Mouse (Mus musculus): ENCODE measurements around the gene Prpf19. TPM values are rescaled to one million over a fixed set of nuclear protein-coding genes. Genes with fewer than 3 reads are reported as not detected.

Gene Prpf19
- total and polyA plus RNA-seq, 3 experiments, result 216 to 432 (median 243) TPM

- peaks cover 5% of the 10 kb centered on the region for H3K4me1 ChIP-seq (ENCODE audit: control insufficient read depth, insufficient read depth, low read length)
- TF ChIP-seq EP300 (IDR thresholded peaks at IDR 0.05; ENCODE audit: insufficient read depth, low read depth, low read length), result no peak
- TF ChIP-seq POLR2A (IDR thresholded peaks at IDR 0.05; ENCODE audit: insufficient read depth, low read depth, low read length), result no peak
- TF ChIP-seq CTCF (IDR thresholded peaks at IDR 0.05), result no peak
- 10% methylated on average over 8 of the region's 8 CpGs for WGBS
- H3K27ac ChIP-seq, result peak within 1 kb of the TSS; percentile 77; the same call in 1 of the 2 replicates
- no peak for DNase-seq
- no peaks in the 10 kb centered on the region for H3K79me2 ChIP-seq (replicated peaks; ENCODE audit: control insufficient read depth, insufficient read depth, low read length)
- H3K36me3 ChIP-seq (ENCODE audit: control insufficient read depth, insufficient read depth, low read length), result no peaks in the 10 kb centered on the region
- intact Hi-C loops (cut with DNase I), result no loop called here
- H3K4me3 ChIP-seq, result peak within 1 kb of the TSS; percentile 86
- H3K9ac ChIP-seq (ENCODE audit: low read depth, low read length), result peak within 1 kb of the TSS; percentile 80
- no peaks in the 10 kb centered on the region for H3K27me3 ChIP-seq (ENCODE audit: control insufficient read depth, insufficient read depth, low read length)
Measured at GRCm38 (mm10) chr19:10869886-10870527, 25.0 kb upstream of the Prpf19 start, which contains the start of gene Tmem132a. Gene Tmem132a, minus strand, starts transcription at chr19:10869940.

GRCm38 (mm10) chr19:10870676-10871075, 24.4 kb upstream of the Prpf19 start:
- peaks cover 5% of the 10 kb centered on the region for H3K4me1 ChIP-seq (ENCODE audit: control insufficient read depth, insufficient read depth, low read length)
- TF ChIP-seq CTCF (IDR thresholded peaks at IDR 0.05) (no peak), EP300 (IDR thresholded peaks at IDR 0.05; ENCODE audit: insufficient read depth, low read depth, low read length) (no peak), POLR2A (IDR thresholded peaks at IDR 0.05; ENCODE audit: insufficient read depth, low read depth, low read length) (no peak)
- DNase-seq, result no peak
- no peaks in the 10 kb centered on the region for H3K27me3 ChIP-seq (ENCODE audit: control insufficient read depth, insufficient read depth, low read length)
- no peaks in the 10 kb centered on the region; the same call in 1 of the 2 replicates for H3K79me2 ChIP-seq (replicated peaks; ENCODE audit: control insufficient read depth, insufficient read depth, low read length)
- no peak overlapping the region for H3K27ac ChIP-seq
- intact Hi-C loops (cut with DNase I), result no loop called here
- no peaks in the 10 kb centered on the region; the same call in 1 of the 2 replicates for H3K36me3 ChIP-seq (ENCODE audit: control insufficient read depth, insufficient read depth, low read length)
- H3K4me3 ChIP-seq, result no peak overlapping the region
- H3K9ac ChIP-seq (ENCODE audit: low read depth, low read length), result no peak overlapping the region
- WGBS, result 90% methylated on average over 3 of the region's 3 CpGs

- Histone ChIP-seq H3K4me1 (ENCODE audit: control insufficient read depth, insufficient read depth, low read length) (peaks cover 5% of the 10 kb centered on the region), H3K27me3 (ENCODE audit: control insufficient read depth, insufficient read depth, low read length) (no peaks in the 10 kb centered on the region), H3K27ac (no peak overlapping the region), H3K36me3 (ENCODE audit: control insufficient read depth, insufficient read depth, low read length) (no peaks in the 10 kb centered on the region; the same call in 1 of the 2 replicates), H3K4me3 (no peak overlapping the region), H3K9ac (ENCODE audit: low read depth, low read length) (no peak overlapping the region), H3K79me2 (replicated peaks; ENCODE audit: control insufficient read depth, insufficient read depth, low read length) (no peaks in the 10 kb centered on the region; the same call in 1 of the 2 replicates)
- intact Hi-C loops (cut with DNase I), result no loop called here
- WGBS, result 80% methylated on average over 14 of the region's 14 CpGs
- no peak for DNase-seq
- TF ChIP-seq CTCF (IDR thresholded peaks at IDR 0.05) (no peak), POLR2A (IDR thresholded peaks at IDR 0.05; ENCODE audit: insufficient read depth, low read depth, low read length) (no peak), EP300 (IDR thresholded peaks at IDR 0.05; ENCODE audit: insufficient read depth, low read depth, low read length) (no peak)
Measured at GRCm38 (mm10) chr19:10871328-10871961, 23.6 kb upstream of the Prpf19 start.

GRCm38 (mm10) chr19:10878201-10878837, 16.7 kb upstream of the Prpf19 start:
- Histone ChIP-seq H3K9ac (ENCODE audit: low read depth, low read length) (no peak overlapping the region), H3K4me1 (ENCODE audit: control insufficient read depth, insufficient read depth, low read length) (peaks cover 12% of the 10 kb centered on the region), H3K27me3 (ENCODE audit: control insufficient read depth, insufficient read depth, low read length) (no peaks in the 10 kb centered on the region), H3K4me3 (no peak overlapping the region), H3K79me2 (replicated peaks; ENCODE audit: control insufficient read depth, insufficient read depth, low read length) (peaks cover 3% of the 10 kb centered on the region; the same call in 1 of the 2 replicates), H3K36me3 (ENCODE audit: control insufficient read depth, insufficient read depth, low read length) (peaks cover 2% of the 10 kb centered on the region), H3K27ac (no peak overlapping the region)
- WGBS, result 72% methylated on average over 7 of the region's 7 CpGs
- intact Hi-C loops (cut with DNase I), result loop anchor here (5.0 kb wide), 1 partner anchor 739 kb away; no protein-coding TSS in a partner anchor
- no peak for DNase-seq
- TF ChIP-seq EP300 (IDR thresholded peaks at IDR 0.05; ENCODE audit: insufficient read depth, low read depth, low read length), result no peak
- TF ChIP-seq CTCF (IDR thresholded peaks at IDR 0.05), result no peak
- no peak for TF ChIP-seq POLR2A (IDR thresholded peaks at IDR 0.05; ENCODE audit: insufficient read depth, low read depth, low read length)

GRCm38 (mm10) chr19:10880085-10880974, 14.7 kb upstream of the Prpf19 start:
- peaks cover 12% of the 10 kb centered on the region for H3K4me1 ChIP-seq (ENCODE audit: control insufficient read depth, insufficient read depth, low read length)
- peak overlapping the region; percentile 70 for H3K4me3 ChIP-seq
- 19% methylated on average over 7 of the region's 7 CpGs for WGBS
- peak; percentile 66 to 75 for DNase-seq
- no peaks in the 10 kb centered on the region for H3K27me3 ChIP-seq (ENCODE audit: control insufficient read depth, insufficient read depth, low read length)
- intact Hi-C loops (cut with DNase I), result loop anchor here (5.0 kb wide), 1 partner anchor 163 kb away; no protein-coding TSS in a partner anchor
- H3K36me3 ChIP-seq (ENCODE audit: control insufficient read depth, insufficient read depth, low read length), result peaks cover 2% of the 10 kb centered on the region
- peak overlapping the region; percentile 94 for H3K27ac ChIP-seq
- no peak overlapping the region; the same call in 1 of the 2 replicates for H3K9ac ChIP-seq (ENCODE audit: low read depth, low read length)
- TF ChIP-seq CTCF (IDR thresholded peaks at IDR 0.05) (peak; percentile 72), EP300 (IDR thresholded peaks at IDR 0.05; ENCODE audit: insufficient read depth, low read depth, low read length) (0 out of 2 replicates have a peak, but pooled peaks have one; percentile 35), POLR2A (IDR thresholded peaks at IDR 0.05; ENCODE audit: insufficient read depth, low read depth, low read length) (no peak)
- peaks cover 3% of the 10 kb centered on the region; the same call in 1 of the 2 replicates for H3K79me2 ChIP-seq (replicated peaks; ENCODE audit: control insufficient read depth, insufficient read depth, low read length)
